Mouse (Mus musculus) bone marrow, adult 2 months (tissue): Measurements from ENCODE around the gene Selenom. TPM values are rescaled to one million over a fixed set of nuclear protein-coding genes. Genes with fewer than 3 reads are reported as not detected.
A peak's percentile ranks its signal among the peaks of the same experiment; 100 is the strongest.

Experiments used
- H3K27ac ChIP-seq: fragments of 200-500 bp; 2 replicates; pipeline ENCODE4 v1.5.1; 2012; ENCODE audit warnings: low read depth, mild to moderate bottlenecking, control low read depth, inconsistent platforms, low read length; ENCODE audit not compliant: control insufficient read depth, poor library complexity, insufficient read depth
- H3K4me1 ChIP-seq: fragments of 200-500 bp; 2 replicates; pipeline ENCODE4 v1.6.1; 2011; ENCODE audit warnings: low read length; ENCODE audit not compliant: control insufficient read depth, insufficient read depth
- H3K4me3 ChIP-seq: fragments of 200-500 bp; replicated peaks from 2 replicates; pipeline ENCODE3; 2011; ENCODE audit warnings: mild to moderate bottlenecking, low read depth, low read length, control low read depth; ENCODE audit not compliant: control insufficient read depth
- CTCF ChIP-seq: fragments of 200-500 bp; IDR thresholded peaks from 2 replicates; pipeline ENCODE4 v1.5.1; 2011; ENCODE audit warnings: low read length, control low read depth; ENCODE audit not compliant: control insufficient read depth, insufficient read depth
- POLR2A ChIP-seq: fragments of 200-500 bp; IDR thresholded peaks from 2 replicates; pipeline ENCODE4 v1.6.1; 2011; ENCODE audit warnings: low read depth, mild to moderate bottlenecking, control low read depth, low read length, borderline replicate concordance; ENCODE audit not compliant: control insufficient read depth
- WGBS: fragments of 180-500 bp; shearing (Covaris S2); methylation state at CpG from one replicate; pipeline ENCODE4 v1.1.7; 2018; 5-methylcytosine and 5-hydroxymethylcytosine counted together
- polyA plus RNA-seq: library from polyadenylated mRNA; stranded (reverse); fragments of >200 nt; gene quantifications from 2 replicates; pipeline ENCODE4 v1.2.4, GENCODE M21; 2011; ENCODE audit warnings: low replicate concordance; ENCODE audit not compliant: missing spikeins, insufficient read depth, insufficient read length

Selenom gene
- 8.0 and 23.9 TPM in 2 replicates for polyA plus RNA-seq

- peak; percentile 92 for TF ChIP-seq CTCF
- TF ChIP-seq POLR2A: no peak; the same call in 1 of the 2 replicates
- Histone ChIP-seq H3K4me1 (peaks cover 2% of the 10 kb centered on the region; the same call in 1 of the 2 replicates), H3K27ac (no peak within 1 kb of the TSS), H3K4me3 (peak within 1 kb of the TSS; percentile 65)
- WGBS: under 1% methylated on average over 26 of the region's 26 CpGs
Observed at GRCm38 (mm10) chr11:3514529-3515054, at the start of gene Selenom. Gene Selenom, plus strand, starts transcription at chr11:3514684.

- WGBS: 62% methylated on average over 11 of the region's 11 CpGs
- H3K4me3 ChIP-seq: no peak overlapping the region
- TF ChIP-seq POLR2A: no peak
- no peak for TF ChIP-seq CTCF
- no peak overlapping the region for H3K27ac ChIP-seq
- peaks cover under 1% of the 10 kb centered on the region; the same call in 1 of the 2 replicates for H3K4me1 ChIP-seq
Observed at GRCm38 (mm10) chr11:3471448-3471850, 43.0 kb upstream of the Selenom start.

- peaks cover 1% of the 10 kb centered on the region; the same call in 1 of the 2 replicates for H3K4me1 ChIP-seq
- H3K27ac ChIP-seq: no peak overlapping the region
- TF ChIP-seq CTCF (peak; percentile 93), POLR2A (no peak)
- WGBS: 23% methylated on average over 1 of the region's 1 CpGs
- H3K4me3 ChIP-seq: no peak overlapping the region
Observed at GRCm38 (mm10) chr11:3472484-3472883, 42.0 kb upstream of the Selenom start.

GRCm38 (mm10) chr11:3474480-3475115, 39.9 kb upstream of the Selenom start:
- Histone ChIP-seq H3K4me1 (peaks cover 1% of the 10 kb centered on the region; the same call in 1 of the 2 replicates), H3K27ac (no peak overlapping the region), H3K4me3 (no peak overlapping the region)
- peak; percentile 80 for TF ChIP-seq CTCF
- TF ChIP-seq POLR2A: no peak
- 27% methylated on average over 7 of the region's 7 CpGs for WGBS

GRCm38 (mm10) chr11:3475489-3475888, 39.0 kb upstream of the Selenom start:
- Histone ChIP-seq H3K4me1 (peaks cover 1% of the 10 kb centered on the region; the same call in 1 of the 2 replicates), H3K27ac (no peak overlapping the region), H3K4me3 (no peak overlapping the region)
- TF ChIP-seq CTCF: no peak
- no peak for TF ChIP-seq POLR2A

- Histone ChIP-seq H3K4me3 (no peak overlapping the region), H3K4me1 (peaks cover 6% of the 10 kb centered on the region), H3K27ac (no peak overlapping the region)
- 75% methylated on average over 11 of the region's 11 CpGs for WGBS
- TF ChIP-seq CTCF (no peak), POLR2A (no peak)
Observed at GRCm38 (mm10) chr11:3483980-3484642, 30.4 kb upstream of the Selenom start.

- Histone ChIP-seq H3K27ac (peak overlapping the region; percentile 56), H3K4me1 (peaks cover 6% of the 10 kb centered on the region), H3K4me3 (no peak overlapping the region)
- 27% methylated on average over 7 of the region's 7 CpGs for WGBS
- TF ChIP-seq POLR2A (no peak), CTCF (no peak)
Observed at GRCm38 (mm10) chr11:3486349-3486748, 28.1 kb upstream of the Selenom start.

- Histone ChIP-seq H3K27ac (no peak within 1 kb of the TSS; the same call in 1 of the 2 replicates), H3K4me1 (peaks cover 6% of the 10 kb centered on the region), H3K4me3 (no peak within 1 kb of the TSS)
- TF ChIP-seq POLR2A (no peak), CTCF (no peak)
- 70% methylated on average over 11 of the region's 11 CpGs for WGBS
Observed at GRCm38 (mm10) chr11:3487952-3488570, 26.4 kb upstream of the Selenom start, which contains the start of gene Pla2g3. Gene Pla2g3, plus strand, starts transcription at chr11:3488284.
